Mouse (Mus musculus) G1E (cell line): ENCODE results near the gene Tnr.

Experiments used
- CTCF ChIP-seq: IDR thresholded peaks from 2 replicates; pipeline ENCODE4 v1.5.1; 2012; ENCODE audit warnings: low read depth, low read length, inconsistent platforms, mixed read lengths
- GATA1 ChIP-seq: IDR thresholded peaks from 2 replicates; pipeline ENCODE4 v1.6.1; 2012; ENCODE audit warnings: borderline replicate concordance, low read length, inconsistent platforms, mixed read lengths
- POLR2AphosphoS5 ChIP-seq: IDR thresholded peaks from 2 replicates; pipeline ENCODE4 v1.6.1; 2012; ENCODE audit warnings: low read depth, low read length, inconsistent platforms; ENCODE audit not compliant: insufficient replicate concordance
- TAL1 ChIP-seq: conservative IDR thresholded peaks from 2 replicates; pipeline ENCODE4 v1.6.1; 2012; ENCODE audit warnings: low read depth, low read length, inconsistent platforms, mixed read lengths

DNA sequence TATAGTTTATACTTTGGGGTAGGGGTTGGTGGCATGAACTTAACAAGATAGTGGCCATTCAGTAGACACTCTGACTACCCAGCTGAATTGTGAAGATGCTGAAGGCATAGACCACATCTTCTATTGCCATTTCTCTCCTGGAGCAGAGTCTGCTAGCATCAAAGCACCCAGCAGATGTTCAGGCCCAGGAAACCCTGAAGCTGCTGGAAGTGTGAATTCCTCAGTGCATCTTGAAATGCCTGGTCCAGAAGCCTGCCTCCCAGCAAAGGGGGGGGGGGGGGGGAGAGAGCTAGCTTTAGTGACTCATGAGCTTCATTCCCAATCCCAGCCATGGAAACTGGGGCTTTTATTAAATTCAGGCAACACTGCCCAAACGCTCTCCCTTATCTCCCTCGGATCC is 65.2 kb downstream of the Tnr start:
- TF ChIP-seq GATA1, result no peak
- no peak for TF ChIP-seq POLR2AphosphoS5
- TF ChIP-seq CTCF, result no peak
- no peak for TF ChIP-seq TAL1
